Mouse (Mus musculus) monocyte, adult 5-6 weeks (primary cell): ENCODE measurements around the gene Olfm1. TPM values are rescaled to one million over a fixed set of nuclear protein-coding genes. Genes with fewer than 3 reads are reported as not detected.

Experiments
- ATAC-seq: fragments of 153-309, 156-312 bp; replicated peaks from 2 replicates; pipeline ENCODE4 v1.8.0; 2017; ENCODE audit warnings: mild to moderate bottlenecking; ENCODE audit not compliant: low TSS enrichment, insufficient number of reproducible peaks, severe bottlenecking, poor library complexity, low FRiP score
- total RNA-seq: library from RNA; stranded (forward); fragments of 200-1000, 200-491, 200-594 nt; gene quantifications from 3 replicates; pipeline ENCODE4 v1.2.3, GENCODE M21; 2017

The Olfm1 gene
- total RNA-seq, 1 experiment from 2014 or later: 13.5 TPM

DNA sequence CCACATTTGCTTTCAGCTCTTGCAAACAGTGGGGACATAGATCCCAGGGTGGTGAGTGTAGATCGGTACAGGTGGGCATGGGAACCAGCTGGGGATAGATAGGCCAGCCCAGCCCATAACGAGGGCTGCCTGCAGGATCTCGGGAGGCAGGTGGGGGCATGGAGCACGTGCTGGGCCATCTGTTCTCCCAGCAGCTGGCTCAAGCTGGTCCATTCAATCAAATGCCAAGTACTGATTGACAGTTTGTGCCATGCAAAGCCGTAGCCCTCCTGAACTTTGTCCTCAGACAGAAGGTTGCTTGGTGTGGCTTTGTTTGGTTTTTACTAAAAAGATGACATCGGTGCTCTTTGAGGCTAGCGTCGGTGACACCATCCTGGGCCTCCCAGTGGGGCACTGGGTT is 2.9 kb downstream of the Olfm1 start:
- no peak for ATAC-seq

DNA sequence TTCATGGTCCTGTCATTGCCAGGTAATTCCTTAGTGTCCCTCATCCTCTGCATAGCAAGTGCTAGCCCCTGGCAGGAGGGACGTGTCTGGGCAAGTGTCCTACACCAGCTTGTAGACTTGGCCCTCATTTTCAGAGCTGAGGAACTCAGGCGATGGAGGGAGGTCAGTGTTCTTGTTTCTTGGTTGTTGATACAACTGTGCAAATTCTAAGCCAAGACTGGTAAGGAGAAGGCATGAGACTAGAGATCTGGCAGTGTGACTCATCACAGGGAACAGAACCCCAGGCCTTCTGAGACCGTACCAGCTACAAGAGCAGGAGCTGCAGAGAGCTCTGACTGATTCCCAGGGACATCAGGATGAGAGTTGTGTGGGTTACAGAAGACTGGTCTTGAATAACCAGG is 8.6 kb downstream of the Olfm1 start:
- ATAC-seq: no peak

GRCm38 (mm10) chr2:28204167-28204566 is 11.4 kb downstream of the Olfm1 start:
- peak; percentile 75 for ATAC-seq

DNA sequence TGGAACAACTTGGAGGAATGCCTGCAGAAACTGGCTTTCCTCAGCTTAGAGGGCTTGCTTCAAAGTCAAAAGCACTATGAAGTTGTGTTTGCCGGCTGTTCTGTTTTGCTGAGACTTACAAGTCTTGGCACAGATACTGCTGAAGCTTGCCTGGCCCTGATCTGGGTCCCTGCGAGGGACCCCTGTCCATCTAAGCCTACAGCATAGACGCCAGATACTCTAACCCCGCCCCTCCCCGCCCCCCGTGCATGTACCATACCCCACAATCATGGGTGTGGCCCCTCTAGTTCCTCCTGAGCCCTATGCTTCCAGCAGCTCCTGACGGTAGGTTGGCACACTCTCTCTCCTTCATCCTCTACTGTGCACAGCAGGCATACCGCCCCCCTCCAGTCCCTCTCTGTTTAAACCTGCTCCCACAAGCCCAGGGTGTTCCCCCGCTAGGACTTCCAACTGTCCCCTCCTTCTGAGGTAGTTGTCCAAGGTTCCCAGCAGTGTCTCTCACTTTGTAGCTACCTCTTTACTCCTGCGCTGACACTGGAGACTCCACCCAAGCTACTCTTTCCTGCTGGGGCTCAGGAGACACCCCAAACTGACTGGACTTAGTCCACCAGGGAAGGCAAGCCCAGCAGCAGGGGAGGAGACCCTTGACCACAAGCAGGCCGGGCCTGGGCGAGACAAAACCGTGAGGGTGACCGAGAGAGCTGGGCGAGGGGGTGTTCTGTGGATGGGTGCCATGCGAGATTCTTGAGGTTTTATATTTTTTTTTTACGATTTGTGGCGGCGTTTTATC is 12.1 kb downstream of the Olfm1 start:
- no peak for ATAC-seq

DNA sequence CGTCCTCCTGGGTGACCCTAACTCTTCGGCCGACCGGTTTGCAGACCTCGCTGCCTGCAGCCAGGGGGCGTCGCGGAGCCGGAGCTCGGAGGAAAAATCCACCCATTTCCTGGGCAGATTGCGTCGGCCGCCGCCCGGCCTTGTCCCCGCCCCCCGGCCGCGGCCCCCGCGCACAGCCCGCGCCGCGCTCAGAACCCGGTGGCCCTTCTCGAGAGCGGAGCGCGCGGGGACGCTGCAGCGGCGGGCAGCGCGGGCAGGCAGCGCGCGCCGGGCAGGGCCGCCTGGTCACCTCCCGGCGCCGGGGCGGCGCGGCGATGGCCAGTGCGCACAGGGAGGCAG is 12.6 kb downstream of the Olfm1 start:
- ATAC-seq: no peak; the same call in 1 of the 2 replicates

GRCm38 (mm10) chr2:28205870-28206421 is 13.2 kb downstream of the Olfm1 start:
- ATAC-seq: no peak

GRCm38 (mm10) chr2:28206472-28206871 is 13.7 kb downstream of the Olfm1 start:
- ATAC-seq: no peak

DNA sequence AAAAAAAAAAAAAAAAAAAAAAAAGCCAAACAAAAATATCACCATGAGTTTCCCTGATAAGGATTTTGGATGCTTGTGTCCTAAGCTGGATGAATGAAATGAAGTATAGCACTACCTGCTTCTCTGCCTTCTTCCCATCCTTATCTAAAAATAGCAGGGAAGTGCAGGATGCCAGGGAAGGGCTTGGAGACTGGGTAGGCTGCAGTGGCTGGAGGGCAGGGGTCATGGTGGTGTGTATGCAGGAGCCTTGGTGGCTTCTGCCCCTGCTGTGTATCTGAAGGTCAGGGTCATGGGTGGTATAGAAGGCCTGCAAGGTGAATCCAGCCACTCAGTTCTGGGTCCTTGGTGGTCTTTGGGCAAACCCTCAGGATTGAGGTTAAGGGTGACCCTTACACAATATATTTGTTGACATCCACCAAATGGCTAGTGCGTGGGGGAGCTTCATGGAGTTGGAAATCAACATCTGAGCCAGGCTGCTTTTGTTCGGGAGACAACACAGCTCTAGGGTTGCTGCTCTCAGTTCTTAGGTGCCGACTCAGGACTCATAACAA is 14.5 kb downstream of the Olfm1 start:
- ATAC-seq: no peak

- ATAC-seq: no peak
Observed at GRCm38 (mm10) chr2:28208130-28208745, 15.4 kb downstream of the Olfm1 start.

- ATAC-seq: no peak
Observed at GRCm38 (mm10) chr2:28209211-28209610, 16.4 kb downstream of the Olfm1 start.

DNA sequence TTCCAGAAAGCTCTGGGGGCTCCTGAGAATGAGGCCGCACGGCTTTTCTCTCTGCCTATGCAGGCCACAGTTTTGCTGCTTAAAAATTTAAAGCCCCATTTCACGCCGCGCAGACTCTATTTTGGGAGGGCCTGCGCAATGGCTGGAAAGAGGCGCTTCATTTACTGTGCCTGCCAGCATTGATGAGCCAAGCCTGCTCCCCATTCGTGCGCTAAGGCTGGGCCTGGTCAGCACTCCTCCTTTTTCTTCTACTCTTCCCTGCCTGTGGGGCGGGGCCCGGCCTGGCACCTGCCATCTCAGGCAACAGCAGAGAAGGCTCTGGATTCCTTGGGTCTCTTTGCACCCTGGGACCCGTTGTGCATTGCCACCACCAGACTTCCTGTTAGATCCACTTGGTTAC is 16.9 kb downstream of the Olfm1 start:
- no peak for ATAC-seq

DNA sequence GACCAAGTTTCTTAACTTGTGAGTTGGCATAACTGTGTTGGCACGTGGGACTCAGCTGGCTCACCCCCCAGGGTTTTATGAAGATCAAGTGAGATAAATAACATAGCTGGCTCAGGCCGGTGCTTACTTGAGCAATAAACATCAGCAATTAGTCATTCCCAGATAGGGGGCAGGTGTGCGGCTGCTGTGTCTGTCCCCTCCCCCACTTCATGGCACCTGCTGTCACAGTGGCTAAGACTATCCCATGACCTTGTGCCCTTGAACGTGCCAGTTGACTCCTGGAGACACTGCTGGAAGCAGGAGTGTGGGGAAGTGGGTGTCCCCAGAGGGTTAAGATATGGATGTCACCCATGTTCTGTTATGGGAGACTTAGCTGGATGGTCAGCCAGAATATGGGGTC is 17.5 kb downstream of the Olfm1 start:
- no peak for ATAC-seq

DNA sequence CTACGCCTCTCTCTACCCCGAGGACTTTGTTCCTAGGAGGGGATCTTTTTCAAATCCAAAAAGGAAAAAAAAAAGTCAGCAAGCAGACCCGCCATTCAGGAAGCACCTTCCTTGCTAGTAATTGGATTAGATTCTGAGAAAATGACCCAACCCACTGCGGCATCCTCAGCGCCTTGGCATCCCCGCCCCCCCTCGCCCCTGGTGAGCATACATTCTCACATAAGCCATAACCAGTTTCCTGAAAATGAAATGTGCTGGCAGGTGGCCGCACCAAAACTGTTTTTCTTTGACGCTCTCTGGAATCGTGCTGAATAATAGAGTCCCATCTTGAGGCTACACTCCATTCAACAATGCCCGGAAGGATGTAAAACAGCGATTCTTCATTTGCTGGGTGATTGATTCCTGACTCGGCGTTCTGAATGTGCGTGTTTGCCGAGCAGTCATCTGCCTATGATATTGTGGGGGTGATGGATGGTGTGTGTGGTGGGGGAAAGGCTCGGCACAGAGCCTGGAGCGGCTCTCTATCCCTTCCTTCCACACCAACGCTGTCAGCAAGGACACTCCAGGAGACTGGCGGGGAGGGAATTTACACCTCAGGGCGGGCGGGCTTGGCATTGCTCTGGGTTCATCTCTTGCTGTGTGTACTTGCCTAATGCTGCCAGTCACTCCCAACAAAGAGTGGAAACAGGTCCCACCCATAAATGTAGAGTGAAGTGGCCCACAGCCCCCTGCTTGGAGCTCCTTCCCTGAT is 18.9 kb downstream of the Olfm1 start:
- ATAC-seq: no peak

GRCm38 (mm10) chr2:28212911-28213310 is 20.1 kb downstream of the Olfm1 start:
- ATAC-seq: no peak

- ATAC-seq: no peak
Observed at GRCm38 (mm10) chr2:28216211-28216775, 23.5 kb downstream of the Olfm1 start.

DNA sequence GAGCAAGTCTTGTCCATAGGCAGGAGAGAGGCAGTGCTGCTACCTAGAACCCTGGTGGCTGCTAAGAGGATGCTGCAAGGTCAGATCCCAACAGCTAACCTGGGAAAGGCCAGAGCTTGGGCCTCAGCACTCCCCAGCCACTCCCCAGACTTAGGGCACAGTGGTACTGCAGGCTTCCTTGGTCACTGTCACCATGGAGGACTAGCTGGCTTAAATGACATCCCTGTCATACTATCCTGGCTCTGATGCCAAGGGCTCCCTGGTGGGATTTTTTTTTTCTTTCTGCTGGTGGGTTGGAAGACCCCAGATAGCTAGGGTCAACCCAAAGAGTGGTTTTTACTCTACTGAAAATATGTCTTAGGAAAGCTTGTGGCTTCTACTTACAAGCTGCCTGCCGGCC is 25.0 kb downstream of the Olfm1 start:
- ATAC-seq: no peak

- no peak for ATAC-seq
Observed at GRCm38 (mm10) chr2:28218651-28219356, 26.0 kb downstream of the Olfm1 start.

DNA sequence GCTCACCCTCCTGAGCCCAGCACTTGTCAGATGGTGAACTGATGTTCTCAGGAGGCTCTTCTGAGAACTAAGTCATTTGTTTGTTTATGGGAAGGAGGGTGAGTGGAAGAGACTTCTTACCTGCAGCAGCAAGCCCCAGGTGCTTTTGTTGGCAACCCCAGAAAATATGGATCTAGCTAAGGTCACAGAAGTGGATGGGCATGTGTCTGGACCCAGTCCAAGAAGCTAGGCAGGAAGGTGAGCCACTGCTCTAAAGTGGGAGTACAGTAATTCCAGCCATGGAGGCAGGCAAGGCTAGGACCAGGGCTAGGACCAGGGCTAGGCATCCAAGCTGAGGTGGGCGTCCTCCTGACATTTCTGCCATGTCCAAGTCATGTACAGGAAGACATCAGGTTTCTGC is 26.8 kb downstream of the Olfm1 start:
- no peak for ATAC-seq
